In genomic region chr11:85710155-85710554, GRCm38 (mm10) we compare ENCODE assay signal across 21 mouse cellular contexts.
DNase-seq lines count a peak whose midpoint lies in the region; ATAC-seq lines count a peak whose summit lies in the region.
"Had no signal": no experiment of that assay in that cellular context is flagged by ENCODE, and none has a peak within 500 bp of the region (broad histone marks: within the 10 kb centered on the region; RNA-seq: fewer than 3 reads in every experiment).

No protein-coding gene starts in this region.

- H3K27me3 ChIP-seq in lung, embryonic 16.5 days (ENCODE audit: control insufficient read depth, insufficient read depth, low read depth, low read length) = no peaks in the 10 kb centered on the region
- peaks cover 48% of the 10 kb centered on the region for H3K27me3 ChIP-seq in limb, embryonic 10.5 days (ENCODE audit: low read depth, poor library complexity, severe bottlenecking)
- peaks cover 8% of the 10 kb centered on the region; the same call in 1 of the 2 replicates for H3K27me3 ChIP-seq in hindbrain, embryonic 13.5 days

- H3K27ac ChIP-seq in lung, embryonic 16.5 days (ENCODE audit: low read length) = peak overlapping the region; percentile 39
- H3K27ac ChIP-seq in limb, embryonic 10.5 days = peak overlapping the region; percentile 54; the same call in 1 of the 2 replicates
- no peak overlapping the region for H3K27ac ChIP-seq in hindbrain, embryonic 13.5 days
- H3K27ac ChIP-seq: hindbrain, embryonic 14.5 days; limb, embryonic 15.5 days; liver, embryonic 13.5 days; midbrain, embryonic 12.5 days had no signal

- H3K36me3 ChIP-seq in lung, embryonic 16.5 days (ENCODE audit: control insufficient read depth, insufficient read depth, low read length) = peaks cover 4% of the 10 kb centered on the region
- H3K36me3 ChIP-seq in limb, embryonic 10.5 days = no peaks in the 10 kb centered on the region
- H3K36me3 ChIP-seq in hindbrain, embryonic 13.5 days = no peaks in the 10 kb centered on the region
- H3K36me3 ChIP-seq: limb, embryonic 15.5 days; liver, embryonic 13.5 days; midbrain, embryonic 12.5 days had no signal

- H3K9me3 ChIP-seq in lung, embryonic 16.5 days (ENCODE audit: control insufficient read depth, low read length) = no peaks in the 10 kb centered on the region
- H3K9me3 ChIP-seq in limb, embryonic 10.5 days (replicated peaks) = no peaks in the 10 kb centered on the region
- H3K9me3 ChIP-seq in hindbrain, embryonic 13.5 days = no peaks in the 10 kb centered on the region
- H3K9me3 ChIP-seq: limb, embryonic 15.5 days; liver, embryonic 13.5 days; midbrain, embryonic 12.5 days had no signal

- no peak overlapping the region for H3K9ac ChIP-seq in lung, embryonic 16.5 days (ENCODE audit: low read length)
- no peak overlapping the region for H3K9ac ChIP-seq in hindbrain, embryonic 13.5 days
- H3K9ac ChIP-seq: hindbrain, embryonic 14.5 days; limb, embryonic 15.5 days; liver, embryonic 13.5 days; midbrain, embryonic 12.5 days had no signal

- no peak overlapping the region for H3K4me2 ChIP-seq in lung, embryonic 16.5 days (ENCODE audit: low read depth, low read length)
- no peak overlapping the region for H3K4me2 ChIP-seq in hindbrain, embryonic 13.5 days
- H3K4me2 ChIP-seq: hindbrain, embryonic 14.5 days; limb, embryonic 15.5 days; liver, embryonic 13.5 days; midbrain, embryonic 12.5 days had no signal

- WGBS in lung, embryonic 16.5 days = 65% methylated on average over 7 of the region's 7 CpGs
- WGBS in limb, embryonic 10.5 days = 39% methylated on average over 7 of the region's 7 CpGs
- 75% methylated on average over 7 of the region's 7 CpGs for WGBS in hindbrain, embryonic 13.5 days

- no peak for ATAC-seq in lung, embryonic 16.5 days (ENCODE audit: low read depth)
- ATAC-seq in hindbrain, embryonic 13.5 days (ENCODE audit: low FRiP score) = no peak
- ATAC-seq: forebrain, embryonic 14.5 days; intestine, postnatal 0 days had no signal

- peaks cover 27% of the 10 kb centered on the region for H3K4me1 ChIP-seq in lung, embryonic 16.5 days (replicated peaks; ENCODE audit: control insufficient read depth, insufficient read depth, low read length)
- peaks cover 54% of the 10 kb centered on the region for H3K4me1 ChIP-seq in limb, embryonic 10.5 days
- H3K4me1 ChIP-seq in hindbrain, embryonic 13.5 days (replicated peaks) = peaks cover 18% of the 10 kb centered on the region

- H3K4me3 ChIP-seq in lung, embryonic 16.5 days (ENCODE audit: low read length) = no peak overlapping the region
- no peak overlapping the region for H3K4me3 ChIP-seq in limb, embryonic 10.5 days
- no peak overlapping the region for H3K4me3 ChIP-seq in hindbrain, embryonic 13.5 days
- H3K4me3 ChIP-seq: limb, embryonic 15.5 days; liver, embryonic 13.5 days; midbrain, embryonic 12.5 days had no signal

- DNase-seq in heart, adult 11 months = peak; percentile 94
- no peak for DNase-seq in heart, postnatal 14 days
- DNase-seq in lung, postnatal 14 days = no peak
- DNase-seq in limb, embryonic 10.5 days (ENCODE audit: low spot score) = no peak
- peak; percentile 26 to 62 for DNase-seq in lung, postnatal 4 days
- DNase-seq: adrenal gland, postnatal 25 days; cerebellum, adult 18-20 months; gastrocnemius, postnatal 36 days; heart, postnatal 4 days; kidney, adult 9 months; kidney, postnatal 10 days; layer of hippocampus, postnatal 36 days; left cerebral cortex, postnatal 4 days; liver, embryonic 13.5 days had no signal

- intact Hi-C loops in heart, postnatal 14 days (cut with DNase I) = no loop called here

Comparison
In these comparisons a context has a peak if more than half of its experiments do, and no peak if none do; other contexts are left out.
1. DNase-seq: peak in heart, adult 11 months (single experiment) and lung, postnatal 4 days (2 of 2); none in heart, postnatal 14 days (0 of 2), lung, postnatal 14 days (single experiment) and limb, embryonic 10.5 days (single experiment).